Mouse (Mus musculus) bone marrow, adult 2 months (tissue): Measurements from ENCODE around the gene Brwd3. TPM values are rescaled to one million over a fixed set of nuclear protein-coding genes. Genes with fewer than 3 reads are reported as not detected.

ENCODE experiments used
- H3K27ac ChIP-seq: fragments of 200-500 bp; 2 replicates; pipeline ENCODE4 v1.5.1; 2012; ENCODE audit warnings: low read depth, mild to moderate bottlenecking, control low read depth, inconsistent platforms, low read length; ENCODE audit not compliant: control insufficient read depth, poor library complexity, insufficient read depth
- H3K4me1 ChIP-seq: fragments of 200-500 bp; 2 replicates; pipeline ENCODE4 v1.6.1; 2011; ENCODE audit warnings: low read length; ENCODE audit not compliant: control insufficient read depth, insufficient read depth
- H3K4me3 ChIP-seq: fragments of 200-500 bp; replicated peaks from 2 replicates; pipeline ENCODE3; 2011; ENCODE audit warnings: mild to moderate bottlenecking, low read depth, low read length, control low read depth; ENCODE audit not compliant: control insufficient read depth
- CTCF ChIP-seq: fragments of 200-500 bp; IDR thresholded peaks from 2 replicates; pipeline ENCODE4 v1.5.1; 2011; ENCODE audit warnings: low read length, control low read depth; ENCODE audit not compliant: control insufficient read depth, insufficient read depth
- POLR2A ChIP-seq: fragments of 200-500 bp; IDR thresholded peaks from 2 replicates; pipeline ENCODE4 v1.6.1; 2011; ENCODE audit warnings: low read depth, mild to moderate bottlenecking, control low read depth, low read length, borderline replicate concordance; ENCODE audit not compliant: control insufficient read depth
- WGBS: fragments of 180-500 bp; shearing (Covaris S2); methylation state at CpG from one replicate; pipeline ENCODE4 v1.1.7; 2018; 5-methylcytosine and 5-hydroxymethylcytosine counted together
- polyA plus RNA-seq: library from polyadenylated mRNA; stranded (reverse); fragments of >200 nt; gene quantifications from 2 replicates; pipeline ENCODE4 v1.2.4, GENCODE M21; 2011; ENCODE audit warnings: low replicate concordance; ENCODE audit not compliant: missing spikeins, insufficient read depth, insufficient read length

Brwd3 gene
- polyA plus RNA-seq, 1 experiment: 5.6 TPM

DNA sequence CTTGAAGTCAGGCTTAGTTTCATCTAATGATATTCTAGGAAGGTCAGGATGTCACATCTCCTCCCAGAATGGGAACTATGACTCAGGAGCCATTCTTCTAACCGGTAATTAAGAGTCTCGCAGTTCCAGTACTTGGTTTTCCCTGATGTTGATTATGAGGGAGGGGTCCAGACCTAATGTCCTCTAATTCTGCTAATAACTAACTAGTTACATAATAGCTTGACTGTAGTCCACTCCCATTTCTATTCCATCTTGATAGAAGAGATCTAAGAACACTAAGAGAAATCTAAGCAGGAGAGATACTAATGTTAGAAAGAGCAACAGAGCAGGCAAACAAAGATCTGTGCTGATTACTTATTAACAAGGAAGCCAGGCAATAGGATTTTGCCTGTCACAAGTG is 129.9 kb downstream of the Brwd3 start:
- H3K27ac ChIP-seq: no peak overlapping the region
- no peak overlapping the region for H3K4me3 ChIP-seq
- WGBS: 77% methylated on average over 2 of the region's 2 CpGs
- H3K4me1 ChIP-seq: no peaks in the 10 kb centered on the region
- no peak for TF ChIP-seq POLR2A
- TF ChIP-seq CTCF: no peak

Other genes starting within 250 kb of the Brwd3 start
- not detected in 2 replicates for gene Gm379, start 169.5 kb downstream of the Brwd3 start, polyA plus RNA-seq
- gene Hmgn5, start 179.0 kb upstream of the Brwd3 start, polyA plus RNA-seq: 34.1 and 46.8 TPM in 2 replicates